Mouse (Mus musculus): ENCODE data around the gene Slc38a4. TPM values are rescaled to one million over a fixed set of nuclear protein-coding genes. Genes with fewer than 3 reads are reported as not detected.

Slc38a4 gene
- total and polyA plus RNA-seq, 3 experiments, result 0.13 to 0.51 (median 0.17) TPM

DNA sequence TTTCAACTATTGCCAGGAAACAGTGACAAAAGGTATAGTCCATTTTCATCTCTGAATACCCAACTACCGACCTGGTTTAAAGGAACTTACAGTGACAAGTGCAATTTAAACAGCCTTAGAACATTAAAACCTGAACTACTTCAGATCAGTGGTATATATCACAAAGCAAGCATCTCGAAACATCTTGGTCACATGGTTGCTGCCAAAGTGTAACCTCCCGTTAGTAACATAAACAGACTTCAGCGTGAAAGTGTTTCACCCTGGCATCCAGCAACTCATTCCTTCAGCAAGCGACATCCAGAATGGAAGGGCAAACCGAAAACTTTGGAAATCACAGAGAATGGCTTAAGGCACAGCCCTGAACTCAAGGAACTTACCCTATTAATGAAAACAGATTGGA is 29.1 kb downstream of the Slc38a4 start:
- H3K4me2 ChIP-seq (ENCODE audit: insufficient read depth, low read depth, poor library complexity, severe bottlenecking), result no peak overlapping the region
- no peak overlapping the region for H3K9ac ChIP-seq (ENCODE audit: insufficient read depth, low read depth)
- no peaks in the 10 kb centered on the region for H3K36me3 ChIP-seq (replicated peaks in 1 of 2; ENCODE audit: control insufficient read depth in 1 of 2, insufficient read depth in 1 of 2, low read length in 1 of 2)
- dilution Hi-C loops (cut with MboI; ENCODE audit: extremely low pct_ligation_motif_present, extremely low pct_unique_long_range_greater_than_20kb, low sequenced_read_pairs), result no loop called here
- H3K4me3 ChIP-seq (replicated peaks in 1 of 3; ENCODE audit: low read depth in 2 of 3, low read length in 2 of 3, poor library complexity in 1 of 3), result no peak overlapping the region
- DNase-seq (ENCODE audit: extremely low read depth), result no peak
- peaks cover 13 to 15% of the 10 kb centered on the region in 2 experiments; a peak in 3 of 4 replicates for H3K4me1 ChIP-seq (ENCODE audit: control insufficient read depth in 1 of 2, insufficient read depth in 2 of 2)
- H3K79me2 ChIP-seq (replicated peaks; ENCODE audit: control insufficient read depth, extremely low read depth, insufficient read depth, poor library complexity, severe bottlenecking), result no peaks in the 10 kb centered on the region
- no peaks in the 10 kb centered on the region for H3K27me3 ChIP-seq (replicated peaks)
- H3K9me3 ChIP-seq (replicated peaks; ENCODE audit: low read length), result no peaks in the 10 kb centered on the region
- no peak overlapping the region for H3K27ac ChIP-seq (ENCODE audit: insufficient read depth, low read depth)
- no peak for TF ChIP-seq MAFK (IDR thresholded peaks at IDR 0.05; ENCODE audit: insufficient replicate concordance, low read length)
- no peak for TF ChIP-seq KAT2A (IDR thresholded peaks at IDR 0.05; ENCODE audit: insufficient replicate concordance, low read length)
- TF ChIP-seq POLR2AphosphoS2 (IDR thresholded peaks at IDR 0.05; ENCODE audit: low read depth, low read length), result no peak
- TF ChIP-seq SMC3 (IDR thresholded peaks at IDR 0.05; ENCODE audit: low read depth, low read length), result no peak
- TF ChIP-seq NRF1 (IDR thresholded peaks at IDR 0.05; ENCODE audit: low read depth, low read length), result no peak
- TF ChIP-seq RAD21 (IDR thresholded peaks at IDR 0.05; ENCODE audit: low read depth, low read length), result no peak
- in situ Hi-C loops (cut with MboI; ENCODE audit: low pct_ligation_motif_present, low pct_unique_long_range_greater_than_20kb, low sequenced_read_pairs), result no loop called here

DNA sequence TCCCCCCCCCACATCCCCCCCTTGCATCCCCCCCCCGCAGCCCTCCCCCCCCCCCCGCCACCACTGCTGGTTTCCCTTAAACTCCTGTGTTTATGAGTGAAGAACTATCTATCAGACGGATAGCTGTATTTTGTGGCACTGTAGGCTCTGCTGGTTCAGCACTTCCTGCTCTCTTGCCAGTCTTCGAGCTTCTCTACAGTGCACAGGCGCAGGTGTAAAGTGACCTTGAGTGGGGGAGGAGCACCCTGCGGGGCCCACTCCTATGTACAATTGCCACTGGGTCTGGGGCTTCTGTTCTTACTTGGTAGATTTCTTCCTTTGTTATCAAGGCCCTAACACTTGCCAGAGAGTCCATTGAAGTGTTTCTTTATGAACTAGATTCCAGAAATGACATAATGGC is 33.0 kb downstream of the Slc38a4 start:
- dilution Hi-C loops (cut with MboI; ENCODE audit: extremely low pct_ligation_motif_present, extremely low pct_unique_long_range_greater_than_20kb, low sequenced_read_pairs) (no loop called here), in situ Hi-C loops (cut with MboI; ENCODE audit: low pct_ligation_motif_present, low pct_unique_long_range_greater_than_20kb, low sequenced_read_pairs) (no loop called here)
- Histone ChIP-seq H3K9ac (ENCODE audit: insufficient read depth, low read depth) (no peak overlapping the region), H3K4me2 (ENCODE audit: insufficient read depth, low read depth, poor library complexity, severe bottlenecking) (no peak overlapping the region), H3K9me3 (replicated peaks; ENCODE audit: low read length) (no peaks in the 10 kb centered on the region), H3K4me3 (replicated peaks in 1 of 3; ENCODE audit: low read depth in 2 of 3, low read length in 2 of 3, poor library complexity in 1 of 3) (no peak overlapping the region), H3K36me3 (replicated peaks in 1 of 2; ENCODE audit: control insufficient read depth in 1 of 2, insufficient read depth in 1 of 2, low read length in 1 of 2) (no peaks in the 10 kb centered on the region), H3K79me2 (replicated peaks; ENCODE audit: control insufficient read depth, extremely low read depth, insufficient read depth, poor library complexity, severe bottlenecking) (no peaks in the 10 kb centered on the region), H3K27ac (ENCODE audit: insufficient read depth, low read depth) (no peak overlapping the region), H3K27me3 (replicated peaks) (no peaks in the 10 kb centered on the region), H3K4me1 (ENCODE audit: control insufficient read depth in 1 of 2, insufficient read depth in 2 of 2) (peaks cover 0 to 3% of the 10 kb centered on the region in 2 experiments; a peak in 1 of 4 replicates)
- DNase-seq (ENCODE audit: extremely low read depth), result no peak
- TF ChIP-seq CHD1 (IDR thresholded peaks at IDR 0.05; ENCODE audit: low read depth, low read length) (no peak), CHD2 (IDR thresholded peaks at IDR 0.05; ENCODE audit: low read length) (no peak), TCF12 (IDR thresholded peaks at IDR 0.05; ENCODE audit: low read depth, low read length) (no peak), ZNF384 (IDR thresholded peaks at IDR 0.05; ENCODE audit: low read depth, low read length) (no peak), POLR2AphosphoS2 (IDR thresholded peaks at IDR 0.05; ENCODE audit: low read depth, low read length) (no peak), MAZ (IDR thresholded peaks at IDR 0.05; ENCODE audit: low read depth, low read length) (no peak), CTCF (conservative IDR thresholded peaks at IDR 0.05 in 1 of 2, IDR thresholded peaks at IDR 0.05 in 1 of 2; ENCODE audit: low read depth in 2 of 2, low read length in 2 of 2) (no peak), BHLHE40 (IDR thresholded peaks at IDR 0.05; ENCODE audit: low read depth, low read length) (no peak), KAT2A (IDR thresholded peaks at IDR 0.05; ENCODE audit: insufficient replicate concordance, low read length) (no peak)

DNA sequence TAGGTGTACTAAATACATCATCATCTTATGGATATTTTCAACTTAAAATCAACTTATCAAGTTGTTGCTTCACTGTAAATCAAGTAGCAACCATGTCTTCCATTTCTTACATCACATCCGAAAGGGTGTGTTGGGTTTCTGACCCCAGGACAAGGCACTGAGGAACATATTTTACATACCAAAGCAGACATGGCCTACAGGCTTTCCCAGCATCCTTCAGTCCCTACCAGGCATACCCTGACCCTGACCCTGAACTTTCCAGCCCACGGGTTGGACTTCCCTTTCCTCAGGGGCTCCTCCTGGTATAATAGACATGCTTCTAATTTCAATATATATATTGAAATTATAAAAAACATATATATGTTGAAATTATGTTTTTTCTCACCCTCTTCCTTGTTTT is 33.5 kb downstream of the Slc38a4 start:
- Histone ChIP-seq H3K4me1 (ENCODE audit: control insufficient read depth in 1 of 2, insufficient read depth in 2 of 2) (no peaks in the 10 kb centered on the region), H3K9ac (ENCODE audit: insufficient read depth, low read depth) (no peak overlapping the region), H3K79me2 (replicated peaks; ENCODE audit: control insufficient read depth, extremely low read depth, insufficient read depth, poor library complexity, severe bottlenecking) (no peaks in the 10 kb centered on the region), H3K9me3 (replicated peaks; ENCODE audit: low read length) (no peaks in the 10 kb centered on the region), H3K27ac (ENCODE audit: insufficient read depth, low read depth) (no peak overlapping the region), H3K27me3 (replicated peaks) (no peaks in the 10 kb centered on the region), H3K4me3 (replicated peaks in 1 of 3; ENCODE audit: low read depth in 2 of 3, low read length in 2 of 3, poor library complexity in 1 of 3) (no peak overlapping the region), H3K36me3 (replicated peaks in 1 of 2; ENCODE audit: control insufficient read depth in 1 of 2, insufficient read depth in 1 of 2, low read length in 1 of 2) (no peaks in the 10 kb centered on the region), H3K4me2 (ENCODE audit: insufficient read depth, low read depth, poor library complexity, severe bottlenecking) (no peak overlapping the region)
- no peak for TF ChIP-seq ELF1 (IDR thresholded peaks at IDR 0.05; ENCODE audit: low read depth, low read length)
- TF ChIP-seq MAFK (IDR thresholded peaks at IDR 0.05; ENCODE audit: insufficient replicate concordance, low read length), result no peak
- TF ChIP-seq E2F4 (IDR thresholded peaks at IDR 0.05; ENCODE audit: insufficient replicate concordance, low read depth, low read length), result no peak
- no peak for TF ChIP-seq IRF4 (IDR thresholded peaks at IDR 0.05; ENCODE audit: low read depth, low read length)
- no peak for TF ChIP-seq MAZ (IDR thresholded peaks at IDR 0.05; ENCODE audit: low read depth, low read length)
- TF ChIP-seq KAT2A (IDR thresholded peaks at IDR 0.05; ENCODE audit: insufficient replicate concordance, low read length), result no peak
- no peak for TF ChIP-seq MEF2A (IDR thresholded peaks at IDR 0.05; ENCODE audit: borderline replicate concordance, low read depth, low read length)
- TF ChIP-seq CHD1 (IDR thresholded peaks at IDR 0.05; ENCODE audit: low read depth, low read length), result no peak
- TF ChIP-seq POLR2AphosphoS2 (IDR thresholded peaks at IDR 0.05; ENCODE audit: low read depth, low read length), result no peak
- no peak for TF ChIP-seq ZNF384 (IDR thresholded peaks at IDR 0.05; ENCODE audit: low read depth, low read length)
- TF ChIP-seq PAX5 (IDR thresholded peaks at IDR 0.05; ENCODE audit: low read length), result no peak
- in situ Hi-C loops (cut with MboI; ENCODE audit: low pct_ligation_motif_present, low pct_unique_long_range_greater_than_20kb, low sequenced_read_pairs), result no loop called here
- dilution Hi-C loops (cut with MboI; ENCODE audit: extremely low pct_ligation_motif_present, extremely low pct_unique_long_range_greater_than_20kb, low sequenced_read_pairs), result no loop called here
- DNase-seq (ENCODE audit: extremely low read depth), result no peak
